8 mouse cellular contexts compared by ENCODE assay signal in genomic region chr14:118180117-118180557, GRCm38 (mm10). TPM values are rescaled to one million over a fixed set of nuclear protein-coding genes. Genes with fewer than 3 reads are reported as not detected.
DNase-seq lines count a peak whose midpoint lies in the region; ATAC-seq and TF ChIP-seq lines count a peak whose summit lies in the region.

No protein-coding gene starts in this region.

- POLR2A ChIA-PET in Patski (lab: Charles Lee) = no interaction called here

- no peaks in the 10 kb centered on the region for H3K27me3 ChIP-seq in Patski

- CTCF ChIA-PET in Patski (lab: Charles Lee) = no interaction called here

- ATAC-seq in Patski = peak; percentile 88

- DNase-seq in Patski (ENCODE audit: low read depth, low spot score) = no peak
- DNase-seq in c-Kit-positive CD71-positive TER-119-positive erythroid progenitor cells, embryonic 14.5 days (ENCODE audit: low spot score) = peak; percentile 45
- peak; percentile 12 for DNase-seq in fibroblast of lung, adult 2 months (ENCODE audit: low read depth)
- DNase-seq in heart, postnatal 10 days = peak; percentile 78 to 84
- DNase-seq in kidney, postnatal 14 days = peak; percentile 67
- DNase-seq in lung, postnatal 25 days (ENCODE audit: low spot score) = peak; percentile 75
- peak; percentile 23 for DNase-seq in ovary, postnatal 10 days (ENCODE audit: low spot score)
- DNase-seq in urinary bladder, postnatal 36 days (ENCODE audit: low spot score in 2 of 2) = peak; percentile 67 to 70

- TF ChIP-seq CTCF in Patski (IDR thresholded peaks at IDR 0.05) = no peak

- in situ Hi-C loops in Patski (cut with MboI; ENCODE audit: low pct_unique_long_range_greater_than_20kb) = no loop called here

- intact Hi-C loops in heart, postnatal 10 days (cut with DNase I) = no loop called here

RNA-seq across cellular contexts. Expression of gene Gpr180, which starts 43.2 kb away (rescaled TPM):
- 28.3 TPM for polyA plus RNA-seq in Patski (2021)
- total RNA-seq in heart, postnatal 10 days (2021) = 10 to 100 TPM; 27.2 to 29.0 TPM

RNA-seq across cellular contexts. Expression of gene Tgds, which starts 47.6 kb away (rescaled TPM):
- 22.7 TPM for polyA plus RNA-seq in Patski (2021)
- total RNA-seq in heart, postnatal 10 days (2021) = 10 to 100 TPM; 12.1 to 13.9 TPM

RNA-seq across cellular contexts. Expression of gene Sox21, which starts 56.7 kb away (rescaled TPM):
- polyA plus RNA-seq in Patski (2021) = 0.01 TPM
- not detected for total RNA-seq in heart, postnatal 10 days (2021)
